Mouse (Mus musculus): ENCODE measurements around the gene Olfr31. TPM values are rescaled to one million over a fixed set of nuclear protein-coding genes. Genes with fewer than 3 reads are reported as not detected.

Gene Olfr31
- polyA plus RNA-seq, 1 experiment from 2014 or later, result not detected

DNA sequence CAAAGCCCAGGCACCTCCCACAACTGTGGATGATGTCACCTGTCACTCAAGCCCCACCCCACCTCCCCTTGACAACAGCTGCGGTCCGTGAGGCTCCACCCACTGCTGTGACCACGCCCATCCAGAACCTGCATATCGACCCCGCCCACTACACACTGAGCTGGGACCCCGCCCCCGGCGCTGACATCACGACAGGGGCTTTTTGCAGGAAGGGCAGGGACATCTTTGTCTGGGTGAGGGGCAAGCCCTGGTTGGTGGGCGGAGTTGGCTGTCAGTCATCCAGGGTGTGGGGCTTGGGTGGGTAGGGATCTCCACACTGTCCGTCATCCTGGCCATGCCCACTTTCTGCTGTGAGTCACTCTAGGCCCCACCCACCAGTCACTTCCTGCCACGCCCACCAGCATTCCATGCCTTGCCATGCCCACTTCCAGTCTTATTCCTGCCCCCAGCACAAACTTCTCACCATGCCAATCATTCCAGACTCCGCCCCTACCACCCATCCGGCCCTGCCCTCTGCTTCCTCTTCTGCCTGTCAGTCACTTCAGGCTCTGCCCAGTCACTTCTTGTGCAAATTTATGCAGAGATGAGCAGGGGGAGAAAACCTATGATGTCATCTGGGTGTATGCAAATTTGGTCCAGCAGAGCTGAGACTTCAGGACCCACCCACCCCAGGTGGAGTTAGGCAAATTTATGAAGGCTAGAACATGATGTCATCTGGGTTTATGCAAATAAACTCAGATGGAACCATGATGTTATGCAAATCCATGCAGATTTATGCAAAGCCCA, 25.4 kb downstream of the Olfr31 start:
- H3K27ac ChIP-seq (ENCODE audit: low read length), result no peak overlapping the region
- H3K27me3 ChIP-seq (replicated peaks; ENCODE audit: control insufficient read depth, insufficient read depth, low read length), result no peaks in the 10 kb centered on the region
- no peak overlapping the region for H3K4me3 ChIP-seq (replicated peaks; ENCODE audit: low read length)
- H3K9me3 ChIP-seq (ENCODE audit: control insufficient read depth, low read length), result peaks cover 24% of the 10 kb centered on the region
- H3K4me1 ChIP-seq (replicated peaks; ENCODE audit: control insufficient read depth, insufficient read depth, low read length), result peaks cover 3% of the 10 kb centered on the region
- no peaks in the 10 kb centered on the region for H3K36me3 ChIP-seq (ENCODE audit: control insufficient read depth, insufficient read depth)
- WGBS, result 96% methylated on average over 14 of the region's 14 CpGs
- no peak for ATAC-seq
- H3K4me2 ChIP-seq (ENCODE audit: low read length), result no peak overlapping the region
- H3K9ac ChIP-seq (replicated peaks; ENCODE audit: low read depth, low read length), result no peak overlapping the region

DNA sequence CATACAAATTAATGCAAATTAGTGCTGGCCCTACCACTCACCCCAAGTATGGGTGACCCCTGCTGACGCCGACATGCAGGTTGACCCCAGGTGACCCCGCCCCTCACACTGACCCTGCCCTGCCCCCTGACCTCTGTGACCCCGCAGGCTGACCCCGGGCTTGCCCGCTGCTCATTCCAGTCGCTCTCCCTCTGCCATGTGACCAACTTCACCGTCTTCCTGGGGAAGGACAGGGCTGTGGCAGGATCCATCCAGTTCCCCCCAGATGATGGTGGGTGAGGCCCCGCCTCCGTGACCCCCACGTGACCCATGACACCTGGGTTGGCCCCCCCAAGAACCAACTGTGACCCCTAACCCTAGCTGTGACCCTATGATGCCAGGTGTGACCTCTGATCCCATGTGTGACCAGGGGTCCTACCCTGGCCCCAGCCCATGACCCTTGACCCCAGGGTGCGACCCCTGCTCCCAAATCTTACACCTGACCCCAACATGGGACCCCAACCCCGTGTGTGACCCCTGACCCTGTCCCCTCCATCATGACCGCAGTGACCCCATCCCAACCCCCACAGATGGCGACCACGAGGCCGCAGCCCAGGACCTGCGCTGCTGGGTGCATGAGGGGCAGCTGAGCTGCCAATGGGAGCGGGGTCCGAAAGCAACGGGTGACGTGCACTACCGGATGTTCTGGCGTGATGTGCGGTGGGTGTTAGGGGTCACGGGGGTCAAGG, 26.2 kb downstream of the Olfr31 start:
- Histone ChIP-seq H3K36me3 (ENCODE audit: control insufficient read depth, insufficient read depth) (no peaks in the 10 kb centered on the region), H3K27ac (ENCODE audit: low read length) (no peak overlapping the region), H3K9ac (replicated peaks; ENCODE audit: low read depth, low read length) (no peak overlapping the region), H3K27me3 (replicated peaks; ENCODE audit: control insufficient read depth, insufficient read depth, low read length) (no peaks in the 10 kb centered on the region), H3K4me2 (ENCODE audit: low read length) (no peak overlapping the region), H3K4me3 (replicated peaks; ENCODE audit: low read length) (no peak overlapping the region), H3K4me1 (replicated peaks; ENCODE audit: control insufficient read depth, insufficient read depth, low read length) (peaks cover 3% of the 10 kb centered on the region), H3K9me3 (ENCODE audit: control insufficient read depth, low read length) (peaks cover 30% of the 10 kb centered on the region)
- WGBS, result 95% methylated on average over 26 of the region's 26 CpGs
- no peak for ATAC-seq

DNA sequence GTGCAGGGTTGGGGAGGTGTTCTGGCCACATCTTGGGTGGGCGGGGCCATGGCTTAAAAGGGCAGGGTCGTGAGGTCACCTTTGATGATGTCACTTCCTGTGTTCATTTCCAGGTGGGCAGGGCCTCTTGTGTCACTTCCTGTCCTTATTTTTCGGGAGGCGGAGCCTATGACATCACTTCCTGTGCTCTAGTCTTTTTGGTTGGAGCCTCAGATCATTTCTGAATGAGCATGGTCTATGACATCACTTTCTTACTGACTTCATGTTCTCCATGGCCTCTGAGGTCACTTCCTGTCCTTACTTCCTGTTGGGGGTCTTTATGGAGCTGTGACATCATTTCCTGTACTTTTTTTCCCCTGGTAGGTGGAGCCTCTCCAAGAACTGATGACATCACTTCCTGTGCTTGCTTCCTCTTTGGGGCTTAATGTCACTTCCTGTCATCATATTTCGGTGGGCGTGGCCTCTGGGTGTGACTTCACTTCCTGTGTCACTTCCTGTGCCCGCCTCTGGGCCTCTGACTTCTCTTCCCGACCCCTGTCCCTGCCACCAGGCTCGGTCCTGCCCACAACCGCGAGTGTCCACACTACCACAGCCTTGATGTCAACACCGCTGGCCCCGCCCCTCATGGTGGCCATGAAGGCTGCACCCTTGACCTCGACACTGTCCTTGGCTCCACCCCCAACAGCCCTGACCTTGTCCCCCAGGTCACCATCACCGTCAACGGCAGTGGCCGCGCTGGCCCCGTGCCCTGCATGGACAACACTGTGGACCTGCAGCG, 27.0 kb downstream of the Olfr31 start:
- ATAC-seq, result no peak
- Histone ChIP-seq H3K9ac (replicated peaks; ENCODE audit: low read depth, low read length) (no peak overlapping the region), H3K4me2 (ENCODE audit: low read length) (no peak overlapping the region), H3K27ac (ENCODE audit: low read length) (no peak overlapping the region), H3K4me3 (replicated peaks; ENCODE audit: low read length) (no peak overlapping the region), H3K9me3 (ENCODE audit: control insufficient read depth, low read length) (peaks cover 33% of the 10 kb centered on the region), H3K36me3 (ENCODE audit: control insufficient read depth, insufficient read depth) (no peaks in the 10 kb centered on the region; the same call in 1 of the 2 replicates), H3K4me1 (replicated peaks; ENCODE audit: control insufficient read depth, insufficient read depth, low read length) (peaks cover 3% of the 10 kb centered on the region), H3K27me3 (replicated peaks; ENCODE audit: control insufficient read depth, insufficient read depth, low read length) (no peaks in the 10 kb centered on the region)
- WGBS, result 95% methylated on average over 20 of the region's 20 CpGs

DNA sequence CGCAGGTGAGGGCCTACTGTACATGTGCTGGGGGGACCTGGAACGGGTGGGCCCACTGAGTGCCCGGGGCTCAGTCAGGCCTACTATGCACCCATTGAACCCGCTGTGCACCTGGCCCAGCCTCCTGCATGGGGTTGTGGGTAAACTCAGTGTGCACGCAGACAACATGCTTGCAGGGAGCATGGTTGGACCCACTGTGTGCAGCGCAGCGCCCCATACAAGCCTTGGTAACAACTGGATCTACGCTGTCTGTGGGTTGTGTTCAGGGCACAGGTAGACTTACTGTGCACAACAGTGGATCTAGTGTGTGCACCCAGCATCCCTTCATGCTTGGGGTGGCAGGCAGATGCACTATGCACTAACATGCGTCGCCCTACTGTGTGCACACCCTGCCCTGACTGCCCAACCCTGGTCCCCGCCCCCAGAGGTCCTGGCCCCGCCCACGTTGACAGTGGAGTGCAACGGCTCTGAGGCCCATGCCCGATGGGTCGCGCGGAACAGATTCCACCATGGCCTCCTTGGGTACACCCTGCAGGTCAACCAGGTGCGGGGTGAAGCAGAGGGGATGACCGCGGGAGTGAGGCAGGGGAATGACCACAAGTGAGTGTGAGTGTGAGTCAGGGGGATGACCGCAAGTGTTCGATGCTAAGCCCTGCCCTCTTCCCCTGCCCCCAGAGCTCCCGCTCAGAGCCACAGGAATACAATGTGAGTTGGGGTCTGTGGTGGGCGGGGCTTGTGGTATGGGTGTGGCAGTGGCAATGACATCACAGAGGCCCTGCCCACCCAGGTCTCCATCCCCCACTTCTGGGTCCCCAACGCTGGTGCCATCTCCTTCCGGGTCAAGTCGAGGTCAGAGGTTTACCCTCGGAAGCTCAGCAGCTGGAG, 27.9 kb downstream of the Olfr31 start:
- Histone ChIP-seq H3K4me3 (replicated peaks; ENCODE audit: low read length) (no peak overlapping the region), H3K36me3 (ENCODE audit: control insufficient read depth, insufficient read depth) (no peaks in the 10 kb centered on the region; the same call in 1 of the 2 replicates), H3K9me3 (ENCODE audit: control insufficient read depth, low read length) (peaks cover 33% of the 10 kb centered on the region), H3K27me3 (replicated peaks; ENCODE audit: control insufficient read depth, insufficient read depth, low read length) (no peaks in the 10 kb centered on the region), H3K4me2 (ENCODE audit: low read length) (no peak overlapping the region), H3K9ac (replicated peaks; ENCODE audit: low read depth, low read length) (no peak overlapping the region), H3K27ac (ENCODE audit: low read length) (no peak overlapping the region), H3K4me1 (replicated peaks; ENCODE audit: control insufficient read depth, insufficient read depth, low read length) (peaks cover 3% of the 10 kb centered on the region)
- no peak for ATAC-seq
- WGBS, result 96% methylated on average over 29 of the region's 29 CpGs

DNA sequence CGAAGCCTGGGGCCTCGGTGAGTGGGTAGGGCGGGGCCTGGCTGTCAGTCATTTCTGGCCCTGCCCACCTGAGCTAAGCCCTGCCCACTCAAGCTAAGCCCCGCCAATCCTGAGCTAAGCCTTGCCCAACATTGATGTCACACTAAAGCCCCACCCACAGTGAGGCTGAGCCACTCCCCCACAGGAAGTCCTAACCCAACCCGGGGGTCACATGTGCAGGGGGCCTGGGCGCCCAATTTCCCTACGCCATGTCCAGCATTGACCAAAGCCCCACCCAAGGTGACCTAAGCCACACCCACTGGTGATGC, 28.5 kb downstream of the Olfr31 start:
- H3K27me3 ChIP-seq (replicated peaks; ENCODE audit: control insufficient read depth, insufficient read depth, low read length), result no peaks in the 10 kb centered on the region
- no peak overlapping the region for H3K4me2 ChIP-seq (ENCODE audit: low read length)
- H3K9ac ChIP-seq (replicated peaks; ENCODE audit: low read depth, low read length), result no peak overlapping the region
- no peak for ATAC-seq
- H3K4me3 ChIP-seq (replicated peaks; ENCODE audit: low read length), result no peak overlapping the region
- WGBS, result 99% methylated on average over 7 of the region's 7 CpGs
- H3K4me1 ChIP-seq (replicated peaks; ENCODE audit: control insufficient read depth, insufficient read depth, low read length), result peaks cover 3% of the 10 kb centered on the region
- H3K9me3 ChIP-seq (ENCODE audit: control insufficient read depth, low read length), result peaks cover 33% of the 10 kb centered on the region
- H3K36me3 ChIP-seq (ENCODE audit: control insufficient read depth, insufficient read depth), result no peaks in the 10 kb centered on the region; the same call in 1 of the 2 replicates
- no peak overlapping the region for H3K27ac ChIP-seq (ENCODE audit: low read length)

DNA sequence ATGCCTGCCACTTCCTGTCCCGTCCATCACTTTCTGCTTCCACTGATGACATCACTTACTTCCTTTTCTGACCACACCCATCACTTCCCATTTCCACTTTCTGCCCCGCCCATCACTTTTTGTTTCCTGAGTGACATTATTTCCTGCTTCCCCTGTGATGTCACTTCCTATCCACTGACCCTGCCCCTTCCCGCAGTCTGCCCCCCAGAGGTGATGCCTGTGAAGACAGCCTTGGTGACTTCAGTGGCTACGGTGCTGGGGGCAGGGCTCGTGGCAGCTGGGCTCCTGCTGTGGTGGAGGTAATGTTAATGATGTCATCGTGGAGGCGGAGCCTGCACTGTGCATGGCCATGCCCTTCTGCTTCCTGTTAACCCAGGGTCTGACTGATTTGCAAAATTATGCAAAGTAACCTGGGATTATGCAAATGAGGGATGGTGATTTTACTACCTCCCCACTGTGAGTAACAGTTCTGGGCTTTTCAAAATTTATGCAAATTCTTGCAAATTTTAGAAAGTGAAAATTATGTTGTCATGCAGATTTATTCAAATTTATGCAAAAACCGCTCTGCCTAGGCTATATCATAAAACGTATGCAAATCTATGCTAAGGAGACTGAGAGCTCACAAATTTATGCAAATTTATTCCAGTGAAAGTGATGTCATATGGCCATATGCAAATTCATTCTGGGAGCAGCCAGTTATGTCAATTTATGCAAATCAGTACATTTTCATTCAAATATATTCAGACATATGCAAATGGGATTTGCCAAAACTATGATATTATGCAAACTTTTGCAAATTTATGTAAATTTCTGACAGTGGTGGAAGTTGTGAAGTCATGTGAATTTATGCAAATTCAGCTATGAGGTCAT, 29.3 kb downstream of the Olfr31 start:
- Histone ChIP-seq H3K4me2 (ENCODE audit: low read length) (no peak overlapping the region), H3K4me3 (replicated peaks; ENCODE audit: low read length) (no peak overlapping the region), H3K9ac (replicated peaks; ENCODE audit: low read depth, low read length) (no peak overlapping the region), H3K27me3 (replicated peaks; ENCODE audit: control insufficient read depth, insufficient read depth, low read length) (no peaks in the 10 kb centered on the region), H3K4me1 (replicated peaks; ENCODE audit: control insufficient read depth, insufficient read depth, low read length) (no peaks in the 10 kb centered on the region), H3K9me3 (ENCODE audit: control insufficient read depth, low read length) (peaks cover 33% of the 10 kb centered on the region), H3K27ac (ENCODE audit: low read length) (peak overlapping the region; percentile 1; the same call in 1 of the 2 replicates), H3K36me3 (ENCODE audit: control insufficient read depth, insufficient read depth) (no peaks in the 10 kb centered on the region; the same call in 1 of the 2 replicates)
- WGBS, result 79% methylated on average over 9 of the region's 9 CpGs
- ATAC-seq, result peak; percentile 63

DNA sequence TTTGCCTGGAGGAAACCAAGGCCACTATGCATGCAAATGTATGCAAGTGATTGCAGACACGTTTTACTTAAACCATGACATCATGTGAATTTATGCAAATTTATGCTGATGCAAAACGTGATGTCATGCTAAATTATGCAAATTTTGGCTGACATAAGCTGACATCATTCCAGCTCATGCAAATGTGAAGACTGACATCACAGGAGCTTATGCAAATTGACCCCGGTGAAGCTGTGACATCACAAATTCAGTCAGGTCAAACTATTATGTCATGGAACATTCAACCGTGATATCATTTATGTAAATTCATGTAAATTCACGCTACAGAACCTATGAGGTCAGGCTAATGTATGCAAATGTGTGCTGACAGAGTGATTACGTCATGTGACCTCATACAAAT, 30.0 kb downstream of the Olfr31 start:
- ATAC-seq, result peak; percentile 16
- WGBS, result 63% methylated on average over 6 of the region's 6 CpGs
- H3K9me3 ChIP-seq (ENCODE audit: control insufficient read depth, low read length), result peaks cover 33% of the 10 kb centered on the region
- no peak overlapping the region for H3K9ac ChIP-seq (replicated peaks; ENCODE audit: low read depth, low read length)
- no peak overlapping the region for H3K4me2 ChIP-seq (ENCODE audit: low read length)
- H3K4me1 ChIP-seq (replicated peaks; ENCODE audit: control insufficient read depth, insufficient read depth, low read length), result no peaks in the 10 kb centered on the region
- peak overlapping the region; percentile 33; the same call in 1 of the 2 replicates for H3K27ac ChIP-seq (ENCODE audit: low read length)
- H3K27me3 ChIP-seq (replicated peaks; ENCODE audit: control insufficient read depth, insufficient read depth, low read length), result no peaks in the 10 kb centered on the region
- H3K36me3 ChIP-seq (ENCODE audit: control insufficient read depth, insufficient read depth), result no peaks in the 10 kb centered on the region; the same call in 1 of the 2 replicates
- no peak overlapping the region for H3K4me3 ChIP-seq (replicated peaks; ENCODE audit: low read length)

DNA sequence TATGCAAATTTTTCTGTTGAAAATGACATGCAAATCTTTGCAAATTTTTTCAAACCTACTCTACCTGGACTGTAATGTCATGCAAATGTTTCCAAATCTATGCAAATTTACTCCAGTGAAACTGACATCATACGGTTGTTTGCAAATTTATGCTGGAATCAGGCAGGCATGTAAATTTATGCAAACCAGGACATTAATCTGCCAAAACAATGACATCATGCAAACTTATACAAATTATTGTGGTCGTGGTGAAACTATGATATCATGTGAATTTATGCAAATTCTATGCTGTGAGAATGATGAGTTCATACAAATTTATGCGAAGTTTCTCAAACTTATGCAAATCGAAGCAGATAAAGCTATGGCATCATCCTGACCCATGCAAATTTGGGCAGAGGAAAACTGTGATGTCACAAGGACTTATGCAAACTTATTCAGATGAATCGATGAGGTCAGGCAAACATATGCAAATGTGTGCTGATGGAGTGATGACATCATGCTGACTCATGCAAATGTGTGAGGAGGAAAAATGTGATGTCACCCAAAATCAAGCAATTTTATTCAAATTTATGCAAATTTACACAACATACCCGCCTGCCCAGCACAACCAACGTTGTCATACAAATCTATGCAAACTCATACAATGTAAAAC, 30.6 kb downstream of the Olfr31 start:
- Histone ChIP-seq H3K4me1 (replicated peaks; ENCODE audit: control insufficient read depth, insufficient read depth, low read length) (no peaks in the 10 kb centered on the region), H3K9ac (replicated peaks; ENCODE audit: low read depth, low read length) (no peak overlapping the region), H3K4me3 (replicated peaks; ENCODE audit: low read length) (no peak overlapping the region), H3K27me3 (replicated peaks; ENCODE audit: control insufficient read depth, insufficient read depth, low read length) (no peaks in the 10 kb centered on the region), H3K27ac (ENCODE audit: low read length) (no peak overlapping the region), H3K36me3 (ENCODE audit: control insufficient read depth, insufficient read depth) (no peaks in the 10 kb centered on the region; the same call in 1 of the 2 replicates), H3K4me2 (ENCODE audit: low read length) (no peak overlapping the region), H3K9me3 (ENCODE audit: control insufficient read depth, low read length) (peaks cover 30% of the 10 kb centered on the region)
- peak; percentile 13 for ATAC-seq
- 70% methylated on average over 7 of the region's 7 CpGs for WGBS

Measured in forebrain, embryonic 16.5 days (tissue).